Mouse (Mus musculus) heart, embryonic 11.5 days (tissue): ENCODE measurements around the gene Add3. TPM values are rescaled to one million over a fixed set of nuclear protein-coding genes. Genes with fewer than 3 reads are reported as not detected.

Experiments
- ATAC-seq: fragments of 200-750 bp; cut with Nextera tagmentation; replicated peaks from 2 replicates; pipeline ENCODE4 v1.8.0; 2017; ENCODE audit warnings: moderate library complexity; ENCODE audit not compliant: insufficient number of reproducible peaks, low FRiP score, low TSS enrichment
- H3K27ac ChIP-seq: fragments of 300-500 bp; sonication (generic); 2 replicates; pipeline ENCODE4 v1.5.1; 2014; ENCODE audit warnings: mild to moderate bottlenecking, low read depth, low read length
- H3K27me3 ChIP-seq: fragments of 300-500 bp; sonication (generic); 2 replicates; pipeline ENCODE4 v1.6.1; 2014; ENCODE audit warnings: mild to moderate bottlenecking, low read length, mixed read lengths; ENCODE audit not compliant: control insufficient read depth, insufficient read depth
- H3K36me3 ChIP-seq: fragments of 300-500 bp; sonication (generic); 2 replicates; pipeline ENCODE4 v1.6.1; 2014; ENCODE audit warnings: mild to moderate bottlenecking, low read length, moderate library complexity, mixed read lengths; ENCODE audit not compliant: control insufficient read depth, insufficient read depth
- H3K4me1 ChIP-seq: fragments of 300-500 bp; sonication (generic); 2 replicates; pipeline ENCODE4 v1.6.1; 2014; ENCODE audit warnings: low read length; ENCODE audit not compliant: control insufficient read depth, insufficient read depth
- H3K4me2 ChIP-seq: fragments of 300-500 bp; sonication (generic); 2 replicates; pipeline ENCODE4 v1.6.1; 2014; ENCODE audit warnings: mild to moderate bottlenecking, moderate library complexity
- H3K4me3 ChIP-seq: fragments of 300-500 bp; sonication (generic); 2 replicates; pipeline ENCODE4 v1.5.1; 2014; ENCODE audit warnings: low read depth, low read length
- H3K9ac ChIP-seq: fragments of 300-500 bp; sonication (generic); 2 replicates; pipeline ENCODE4 v1.6.1; 2014; ENCODE audit warnings: mild to moderate bottlenecking, low read depth, low read length, moderate library complexity
- H3K9me3 ChIP-seq: fragments of 300-500 bp; sonication (generic); replicated peaks from 2 replicates; pipeline ENCODE4 v1.6.1; 2016; ENCODE audit warnings: low read length; ENCODE audit not compliant: control insufficient read depth
- WGBS: fragments of 180-500 bp; shearing (Covaris S2); extraction: QIAGEN DNeasy Blood & Tissue Kit; methylation state at CpG from one replicate; pipeline ENCODE4 v1.1.7; 2014; ENCODE audit not compliant: insufficient replicate concordance; 5-methylcytosine and 5-hydroxymethylcytosine counted together
- polyA plus RNA-seq: library from polyadenylated mRNA; unstranded; fragments of >200 nt; fragmentation: Nextera tagmentation; extraction: Ambion mirVana; gene quantifications from 2 replicates; pipeline ENCODE4 v1.2.1, GENCODE M21; 2014

The Add3 gene
- polyA plus RNA-seq, 1 experiment from 2014 or later, result 133 TPM

GRCm38 (mm10) chr19:53202116-53202515 is 61.9 kb downstream of the Add3 start:
- Histone ChIP-seq H3K4me3 (no peak overlapping the region), H3K4me2 (no peak overlapping the region), H3K27ac (no peak overlapping the region), H3K4me1 (peaks cover 17% of the 10 kb centered on the region), H3K36me3 (no peaks in the 10 kb centered on the region; the same call in 1 of the 2 replicates), H3K9ac (no peak overlapping the region), H3K9me3 (no peaks in the 10 kb centered on the region), H3K27me3 (no peaks in the 10 kb centered on the region)
- no peak for ATAC-seq
- 86% methylated on average over 1 of the region's 1 CpGs for WGBS

GRCm38 (mm10) chr19:53206986-53207385 is 66.7 kb downstream of the Add3 start:
- WGBS, result 90% methylated on average over 2 of the region's 2 CpGs
- Histone ChIP-seq H3K9me3 (no peaks in the 10 kb centered on the region), H3K4me1 (peaks cover 22% of the 10 kb centered on the region), H3K27ac (no peak overlapping the region), H3K9ac (no peak overlapping the region), H3K4me3 (no peak overlapping the region), H3K4me2 (no peak overlapping the region), H3K27me3 (no peaks in the 10 kb centered on the region), H3K36me3 (no peaks in the 10 kb centered on the region)
- no peak for ATAC-seq

GRCm38 (mm10) chr19:53208830-53209229 is 68.6 kb downstream of the Add3 start:
- Histone ChIP-seq H3K4me1 (peaks cover 32% of the 10 kb centered on the region), H3K27me3 (no peaks in the 10 kb centered on the region), H3K4me2 (no peak overlapping the region), H3K4me3 (no peak overlapping the region), H3K27ac (no peak overlapping the region), H3K9me3 (no peaks in the 10 kb centered on the region), H3K36me3 (no peaks in the 10 kb centered on the region), H3K9ac (no peak overlapping the region)
- ATAC-seq, result no peak
- 86% methylated on average over 7 of the region's 7 CpGs for WGBS

- H3K27ac ChIP-seq, result no peak overlapping the region
- H3K9me3 ChIP-seq, result no peaks in the 10 kb centered on the region
- H3K36me3 ChIP-seq, result no peaks in the 10 kb centered on the region
- H3K4me1 ChIP-seq, result peaks cover 44% of the 10 kb centered on the region
- no peak for ATAC-seq
- 55% methylated on average over 2 of the region's 2 CpGs for WGBS
- H3K4me3 ChIP-seq, result no peak overlapping the region
- H3K27me3 ChIP-seq, result no peaks in the 10 kb centered on the region
- no peak overlapping the region for H3K9ac ChIP-seq
- no peak overlapping the region for H3K4me2 ChIP-seq
Measured at GRCm38 (mm10) chr19:53210251-53210650, 70.0 kb downstream of the Add3 start.

GRCm38 (mm10) chr19:53215352-53215751 is 75.1 kb downstream of the Add3 start:
- Histone ChIP-seq H3K27ac (no peak overlapping the region), H3K4me1 (peaks cover 45% of the 10 kb centered on the region), H3K27me3 (no peaks in the 10 kb centered on the region), H3K9me3 (no peaks in the 10 kb centered on the region), H3K9ac (no peak overlapping the region), H3K36me3 (no peaks in the 10 kb centered on the region), H3K4me2 (no peak overlapping the region), H3K4me3 (no peak overlapping the region)
- WGBS, result 67% methylated on average over 2 of the region's 2 CpGs
- ATAC-seq, result no peak

- no peaks in the 10 kb centered on the region for H3K36me3 ChIP-seq
- no peaks in the 10 kb centered on the region for H3K27me3 ChIP-seq
- no peak overlapping the region for H3K4me2 ChIP-seq
- WGBS, result 78% methylated on average over 18 of the region's 18 CpGs
- no peak overlapping the region for H3K9ac ChIP-seq
- no peak for ATAC-seq
- no peak overlapping the region for H3K4me3 ChIP-seq
- H3K4me1 ChIP-seq, result peaks cover 32% of the 10 kb centered on the region
- no peaks in the 10 kb centered on the region for H3K9me3 ChIP-seq
- no peak overlapping the region for H3K27ac ChIP-seq
Measured at GRCm38 (mm10) chr19:53216761-53217538, 76.7 kb downstream of the Add3 start.

- Histone ChIP-seq H3K27ac (0 out of 2 replicates have a peak overlapping the region, but pooled peaks have one; percentile 50), H3K9me3 (no peaks in the 10 kb centered on the region), H3K9ac (no peak overlapping the region), H3K36me3 (no peaks in the 10 kb centered on the region), H3K4me2 (no peak overlapping the region), H3K4me3 (no peak overlapping the region), H3K4me1 (peaks cover 26% of the 10 kb centered on the region), H3K27me3 (no peaks in the 10 kb centered on the region)
- no peak for ATAC-seq
- 64% methylated on average over 8 of the region's 8 CpGs for WGBS
Measured at GRCm38 (mm10) chr19:53217837-53218236, 77.6 kb downstream of the Add3 start.

GRCm38 (mm10) chr19:53219305-53219704 is 79.1 kb downstream of the Add3 start:
- Histone ChIP-seq H3K9me3 (no peaks in the 10 kb centered on the region), H3K4me1 (peaks cover 23% of the 10 kb centered on the region), H3K4me2 (no peak overlapping the region), H3K27ac (no peak overlapping the region), H3K4me3 (no peak overlapping the region), H3K36me3 (no peaks in the 10 kb centered on the region), H3K9ac (no peak overlapping the region), H3K27me3 (no peaks in the 10 kb centered on the region)
- no peak for ATAC-seq
- 63% methylated on average over 3 of the region's 3 CpGs for WGBS

GRCm38 (mm10) chr19:53221186-53221585 is 80.9 kb downstream of the Add3 start:
- H3K9ac ChIP-seq, result no peak overlapping the region
- ATAC-seq, result no peak

More at GRCm38 (mm10) chr19:53221186-53221585, 80.9 kb downstream of the Add3 start:
- H3K36me3 ChIP-seq, result no peaks in the 10 kb centered on the region
- no peaks in the 10 kb centered on the region for H3K27me3 ChIP-seq
- no peak overlapping the region for H3K4me2 ChIP-seq
- no peak overlapping the region for H3K27ac ChIP-seq
- H3K9me3 ChIP-seq, result no peaks in the 10 kb centered on the region
- no peak overlapping the region for H3K4me3 ChIP-seq
- H3K4me1 ChIP-seq, result peaks cover 23% of the 10 kb centered on the region
- 90% methylated on average over 3 of the region's 3 CpGs for WGBS
